In the genomic region with DNA sequence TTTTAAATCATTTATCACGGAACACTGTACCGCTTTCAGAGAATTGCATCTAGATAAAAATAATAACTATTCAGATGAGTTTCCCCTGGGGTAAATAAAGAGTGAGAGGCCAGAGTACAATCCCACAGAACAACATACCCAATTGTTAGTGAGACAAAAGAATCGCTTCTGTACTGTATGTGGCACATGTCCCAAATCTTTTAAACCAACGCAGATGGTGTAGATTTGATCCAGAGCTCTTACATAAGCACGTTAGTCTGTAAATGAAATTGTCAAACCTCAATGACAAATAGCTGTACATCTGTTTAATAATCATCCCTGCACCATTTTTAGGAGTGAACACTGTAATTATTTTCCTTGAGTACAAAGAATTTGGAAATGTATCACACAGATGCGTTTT, we compare ENCODE assay signal across 32 mouse cellular contexts.
DNase-seq lines count a peak whose midpoint lies in the region; ATAC-seq lines count a peak whose summit lies in the region.
"Had no signal": no experiment of that assay in that cellular context is flagged by ENCODE, and none has a peak within 500 bp of the region (broad histone marks: within the 10 kb centered on the region; RNA-seq: fewer than 3 reads in every experiment).

No protein-coding gene starts in this region.

- no peak overlapping the region for H3K27ac ChIP-seq in liver, embryonic 12.5 days
- H3K27ac ChIP-seq: gastrocnemius, adult 2 months; hindbrain, embryonic 12.5 days; hindbrain, postnatal 0 days; intestine, embryonic 15.5 days; kidney, postnatal 0 days; limb, embryonic 13.5 days; liver, embryonic 13.5 days; midbrain, embryonic 13.5 days had no signal

- no peak overlapping the region for H3K9ac ChIP-seq in liver, embryonic 12.5 days
- H3K9ac ChIP-seq: hindbrain, embryonic 12.5 days; intestine, embryonic 15.5 days; limb, embryonic 13.5 days; liver, embryonic 13.5 days; midbrain, embryonic 13.5 days had no signal

- H3K36me3 ChIP-seq in liver, embryonic 12.5 days = no peaks in the 10 kb centered on the region
- H3K36me3 ChIP-seq: hindbrain, embryonic 12.5 days; intestine, embryonic 15.5 days; limb, embryonic 13.5 days; liver, embryonic 13.5 days; midbrain, embryonic 13.5 days had no signal

- H3K4me1 ChIP-seq in liver, embryonic 12.5 days = no peaks in the 10 kb centered on the region
- H3K4me1 ChIP-seq: hindbrain, embryonic 12.5 days; intestine, embryonic 15.5 days; limb, embryonic 13.5 days; liver, embryonic 13.5 days; megakaryocyte, embryonic 14.5 days; midbrain, embryonic 13.5 days had no signal

- WGBS in liver, embryonic 12.5 days (ENCODE audit: insufficient replicate concordance) = 73% methylated on average over 6 of the region's 6 CpGs

- H3K4me3 ChIP-seq in liver, embryonic 12.5 days = no peak overlapping the region
- H3K4me3 ChIP-seq: gastrocnemius, adult 2 months; hindbrain, embryonic 12.5 days; intestine, embryonic 15.5 days; limb, embryonic 13.5 days; liver, embryonic 13.5 days; megakaryocyte, embryonic 14.5 days; midbrain, embryonic 13.5 days had no signal

- H3K9me3 ChIP-seq in liver, embryonic 12.5 days (replicated peaks) = no peaks in the 10 kb centered on the region
- H3K9me3 ChIP-seq: hindbrain, embryonic 12.5 days; intestine, embryonic 15.5 days; limb, embryonic 13.5 days; liver, embryonic 13.5 days; megakaryocyte, embryonic 14.5 days; midbrain, embryonic 13.5 days had no signal

- ATAC-seq in frontal cortex, adult (ENCODE audit: low TSS enrichment) = peak; percentile 61
- no peak for ATAC-seq in liver, embryonic 12.5 days
- ATAC-seq: activated CD4-positive, CD25-positive, alpha-beta regulatory T cell, adult 4 months; hindbrain, postnatal 0 days; intestine, embryonic 15.5 days; lung, postnatal 0 days; midbrain, embryonic 13.5 days had no signal

- no peak overlapping the region for H3K4me2 ChIP-seq in liver, embryonic 12.5 days
- H3K4me2 ChIP-seq: heart, embryonic 11.5 days; hindbrain, embryonic 12.5 days; intestine, embryonic 15.5 days; limb, embryonic 13.5 days; liver, embryonic 13.5 days; midbrain, embryonic 13.5 days had no signal

- intact Hi-C loops in left cerebral cortex, postnatal 14 days (cut with DNase I) = no loop called here

- H3K27me3 ChIP-seq in liver, embryonic 12.5 days (replicated peaks) = no peaks in the 10 kb centered on the region
- H3K27me3 ChIP-seq: hindbrain, embryonic 12.5 days; intestine, embryonic 15.5 days; limb, embryonic 13.5 days; liver, embryonic 13.5 days; megakaryocyte, embryonic 14.5 days; midbrain, embryonic 13.5 days had no signal

- no peak for DNase-seq in frontal cortex, postnatal 14 days (ENCODE audit: low spot score in 2 of 2)
- peak; percentile 3 to 7 for DNase-seq in left cerebral cortex, postnatal 14 days (ENCODE audit: low spot score in 2 of 2)
- no peak for DNase-seq in left cerebral cortex, adult 18-20 months (ENCODE audit: low spot score in 2 of 2)
- peak; percentile 8 for DNase-seq in brain, embryonic 18.5 days (ENCODE audit: low read depth, low spot score)
- peak; percentile 71 for DNase-seq in layer of hippocampus, adult 9-10 months (ENCODE audit: low spot score)
- DNase-seq in right cerebral cortex, postnatal 14 days = no peak
- DNase-seq: adrenal gland, adult 2 months; adrenal gland, postnatal 36 days; B cell, adult 2 months; cerebellum, adult 11 months; cerebellum, adult 9-11 months; gastrocnemius, adult 2 months; gastrocnemius, postnatal 36 days; heart, adult 18-20 months; heart, postnatal 36 days; kidney, adult 2 months; kidney, postnatal 4 days; liver, embryonic 13.5 days; lung, adult 18-20 months; lung, postnatal 4 days had no signal

Comparison
In these comparisons a context has a peak if more than half of its experiments do, and no peak if none do; other contexts are left out.
1. DNase-seq: peak in left cerebral cortex, postnatal 14 days (2 of 2), brain, embryonic 18.5 days (single experiment) and layer of hippocampus, adult 9-10 months (single experiment); none in frontal cortex, postnatal 14 days (0 of 2), left cerebral cortex, adult 18-20 months (0 of 2) and right cerebral cortex, postnatal 14 days (single experiment).